Mouse (Mus musculus): ENCODE results near the gene Cldn24.
"Not testable (repeated sequence)": the region's sequence is repeated elsewhere in the genome, so short reads cannot be mapped to it uniquely, and the experiment has no call there.

Gene Cldn24

GRCm38 (mm10) chr8:47821843-47822242, at the start of gene Cldn24:
TSS of gene Cldn24 (plus strand) at chr8:47822143.
- DNase-seq (ENCODE audit: low spot score): no peak

GRCm38 (mm10) chr8:47772986-47773385, 49.0 kb upstream of the Cldn24 start:
- no peak for DNase-seq (ENCODE audit: low spot score)

GRCm38 (mm10) chr8:47777415-47777814, 44.5 kb upstream of the Cldn24 start:
- DNase-seq (ENCODE audit: low spot score): no peak

GRCm38 (mm10) chr8:47779589-47779988, 42.4 kb upstream of the Cldn24 start:
- no peak for DNase-seq (ENCODE audit: low spot score)

- no peak for DNase-seq (ENCODE audit: low spot score)
Observed at GRCm38 (mm10) chr8:47781881-47782280, 40.1 kb upstream of the Cldn24 start.

- DNase-seq (ENCODE audit: low spot score): no peak
Observed at GRCm38 (mm10) chr8:47783544-47783943, 38.4 kb upstream of the Cldn24 start.

- DNase-seq (ENCODE audit: low spot score): no peak
Observed at GRCm38 (mm10) chr8:47783944-47784343, 38.0 kb upstream of the Cldn24 start.

- no peak for DNase-seq (ENCODE audit: low spot score)
Observed at GRCm38 (mm10) chr8:47784436-47784835, 37.5 kb upstream of the Cldn24 start.

GRCm38 (mm10) chr8:47786323-47786722, 35.6 kb upstream of the Cldn24 start:
- no peak for DNase-seq (ENCODE audit: low spot score)

GRCm38 (mm10) chr8:47787705-47788104, 34.2 kb upstream of the Cldn24 start:
- no peak for DNase-seq (ENCODE audit: low spot score)

GRCm38 (mm10) chr8:47791986-47792385, 30.0 kb upstream of the Cldn24 start:
- no peak for DNase-seq (ENCODE audit: low spot score)

GRCm38 (mm10) chr8:47799438-47799837, 22.5 kb upstream of the Cldn24 start:
- DNase-seq (ENCODE audit: low spot score): no peak

GRCm38 (mm10) chr8:47802349-47802748, 19.6 kb upstream of the Cldn24 start:
- DNase-seq (ENCODE audit: low spot score): no peak

- DNase-seq (ENCODE audit: low spot score): no peak
Observed at GRCm38 (mm10) chr8:47804262-47804661, 17.7 kb upstream of the Cldn24 start.

- no peak for DNase-seq (ENCODE audit: low spot score)
Observed at GRCm38 (mm10) chr8:47809970-47810665, 11.8 kb upstream of the Cldn24 start.

GRCm38 (mm10) chr8:47810666-47811015, 11.3 kb upstream of the Cldn24 start:
- no peak for DNase-seq (ENCODE audit: low spot score)

- DNase-seq (ENCODE audit: low spot score): no peak
Observed at GRCm38 (mm10) chr8:47811221-47811620, 10.7 kb upstream of the Cldn24 start.

- DNase-seq (ENCODE audit: low spot score): no peak
Observed at GRCm38 (mm10) chr8:47819034-47819433, 2.9 kb upstream of the Cldn24 start.

- DNase-seq (ENCODE audit: low spot score): no peak
Observed at GRCm38 (mm10) chr8:47820914-47821772, 800 bp upstream of the Cldn24 start.

- DNase-seq (ENCODE audit: low spot score): not testable (repeated sequence)
Observed at GRCm38 (mm10) chr8:47822541-47822940, 598 bp downstream of the Cldn24 start.

GRCm38 (mm10) chr8:47823777-47824176, 1.8 kb downstream of the Cldn24 start:
- DNase-seq (ENCODE audit: low spot score): no peak

- DNase-seq (ENCODE audit: low spot score): no peak
Observed at GRCm38 (mm10) chr8:47824182-47824581, 2.2 kb downstream of the Cldn24 start, which contains the start of gene Cldn22. TSS of gene Cldn22 (plus strand) at chr8:47824482.

GRCm38 (mm10) chr8:47825596-47825995, 3.7 kb downstream of the Cldn24 start:
- no peak for DNase-seq (ENCODE audit: low spot score)

All from layer of hippocampus, adult 11-12 months (tissue).